Mouse (Mus musculus): ENCODE data around the gene Ccr6. TPM values are rescaled to one million over a fixed set of nuclear protein-coding genes. Genes with fewer than 3 reads are reported as not detected.

The Ccr6 gene
- total and polyA plus RNA-seq, 3 experiments = 1.5 to 8.0 (median 5.2) TPM

DNA sequence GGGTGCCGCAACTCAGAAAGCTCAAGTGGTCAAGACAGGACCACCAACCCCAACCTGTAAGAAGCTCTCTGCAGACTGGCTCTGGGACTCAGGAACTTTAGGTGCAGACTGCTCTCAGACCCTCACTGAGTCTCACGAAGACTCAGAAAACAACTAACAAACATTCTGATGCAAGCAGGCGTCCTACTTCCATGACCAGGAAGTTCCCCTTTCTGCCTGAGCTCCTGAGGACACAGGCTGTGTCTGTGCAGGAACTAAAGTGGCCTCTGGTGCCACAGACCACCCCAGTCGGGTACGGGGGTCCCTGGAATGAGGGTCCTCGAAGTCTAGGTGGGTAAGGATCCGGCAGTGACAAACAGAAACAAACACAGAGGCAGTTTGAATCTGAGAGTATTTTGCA lies 40.8 kb downstream of the Ccr6 start:
- H3K36me3 ChIP-seq (replicated peaks in 1 of 2; ENCODE audit: control insufficient read depth in 1 of 2, insufficient read depth in 1 of 2, low read length in 1 of 2) = no peaks in the 10 kb centered on the region
- no peak overlapping the region for H3K9ac ChIP-seq (ENCODE audit: insufficient read depth, low read depth)
- dilution Hi-C loops (cut with MboI; ENCODE audit: extremely low pct_ligation_motif_present, extremely low pct_unique_long_range_greater_than_20kb, low sequenced_read_pairs) (no loop called here), in situ Hi-C loops (cut with MboI; ENCODE audit: low pct_ligation_motif_present, low pct_unique_long_range_greater_than_20kb, low sequenced_read_pairs) (no loop called here)
- H3K9me3 ChIP-seq (replicated peaks; ENCODE audit: low read length) = no peaks in the 10 kb centered on the region
- no peak overlapping the region for H3K4me2 ChIP-seq (ENCODE audit: insufficient read depth, low read depth, poor library complexity, severe bottlenecking)
- no peak for TF ChIP-seq TBP (conservative IDR thresholded peaks at IDR 0.05; ENCODE audit: low read depth, low read length)
- TF ChIP-seq POLR2AphosphoS2 (IDR thresholded peaks at IDR 0.05; ENCODE audit: low read depth, low read length) = no peak
- TF ChIP-seq SIN3A (IDR thresholded peaks at IDR 0.05; ENCODE audit: low read length) = no peak
- TF ChIP-seq JUN (IDR thresholded peaks at IDR 0.05; ENCODE audit: insufficient read depth, low read depth, low read length) = no peak
- TF ChIP-seq GABPA (IDR thresholded peaks at IDR 0.05; ENCODE audit: insufficient replicate concordance, low read depth, low read length) = no peak
- TF ChIP-seq MEF2A (IDR thresholded peaks at IDR 0.05; ENCODE audit: borderline replicate concordance, low read depth, low read length) = no peak
- no peak for TF ChIP-seq EP300 (IDR thresholded peaks at IDR 0.05; ENCODE audit: low read length)
- no peak for TF ChIP-seq USF2 (conservative IDR thresholded peaks at IDR 0.05; ENCODE audit: low read depth, low read length)
- TF ChIP-seq BHLHE40 (IDR thresholded peaks at IDR 0.05; ENCODE audit: low read depth, low read length) = no peak
- no peak for TF ChIP-seq HCFC1 (IDR thresholded peaks at IDR 0.05; ENCODE audit: low read depth, low read length)
- TF ChIP-seq MAFK (IDR thresholded peaks at IDR 0.05; ENCODE audit: insufficient replicate concordance, low read length) = no peak
- TF ChIP-seq TCF12 (IDR thresholded peaks at IDR 0.05; ENCODE audit: low read depth, low read length) = no peak
- peaks cover 13 to 39% of the 10 kb centered on the region in 2 experiments for H3K4me1 ChIP-seq (ENCODE audit: control insufficient read depth in 1 of 2, insufficient read depth in 2 of 2)
- DNase-seq (ENCODE audit: extremely low read depth) = no peak
- H3K4me3 ChIP-seq (replicated peaks in 1 of 3; ENCODE audit: low read depth in 2 of 3, low read length in 2 of 3, poor library complexity in 1 of 3) = no peak overlapping the region
- no peaks in the 10 kb centered on the region for H3K27me3 ChIP-seq (replicated peaks)
- H3K79me2 ChIP-seq (replicated peaks; ENCODE audit: control insufficient read depth, extremely low read depth, insufficient read depth, poor library complexity, severe bottlenecking) = no peaks in the 10 kb centered on the region
- H3K27ac ChIP-seq (ENCODE audit: insufficient read depth, low read depth) = no peak overlapping the region

- no peak overlapping the region for H3K4me2 ChIP-seq (ENCODE audit: insufficient read depth, low read depth, poor library complexity, severe bottlenecking)
- H3K4me1 ChIP-seq (ENCODE audit: control insufficient read depth in 1 of 2, insufficient read depth in 2 of 2) = peaks cover 9 to 38% of the 10 kb centered on the region in 2 experiments
- no peak overlapping the region for H3K27ac ChIP-seq (ENCODE audit: insufficient read depth, low read depth)
- H3K9me3 ChIP-seq (replicated peaks; ENCODE audit: low read length) = no peaks in the 10 kb centered on the region
- TF ChIP-seq ETS1 (conservative IDR thresholded peaks at IDR 0.05; ENCODE audit: low read depth, low read length) = no peak
- TF ChIP-seq MYC (IDR thresholded peaks at IDR 0.05; ENCODE audit: low read depth, low read length) = no peak
- no peak for TF ChIP-seq BHLHE40 (IDR thresholded peaks at IDR 0.05; ENCODE audit: low read depth, low read length)
- no peak for TF ChIP-seq ZC3H11A (IDR thresholded peaks at IDR 0.05; ENCODE audit: low read depth, low read length)
- TF ChIP-seq PAX5 (IDR thresholded peaks at IDR 0.05; ENCODE audit: low read length) = no peak
- TF ChIP-seq NRF1 (IDR thresholded peaks at IDR 0.05; ENCODE audit: low read depth, low read length) = no peak
- TF ChIP-seq EP300 (IDR thresholded peaks at IDR 0.05; ENCODE audit: low read length) = no peak
- DNase-seq (ENCODE audit: extremely low read depth) = no peak
- no peaks in the 10 kb centered on the region for H3K79me2 ChIP-seq (replicated peaks; ENCODE audit: control insufficient read depth, extremely low read depth, insufficient read depth, poor library complexity, severe bottlenecking)
- dilution Hi-C loops (cut with MboI; ENCODE audit: extremely low pct_ligation_motif_present, extremely low pct_unique_long_range_greater_than_20kb, low sequenced_read_pairs) (no loop called here), in situ Hi-C loops (cut with MboI; ENCODE audit: low pct_ligation_motif_present, low pct_unique_long_range_greater_than_20kb, low sequenced_read_pairs) (no loop called here)
- no peaks in the 10 kb centered on the region for H3K36me3 ChIP-seq (replicated peaks in 1 of 2; ENCODE audit: control insufficient read depth in 1 of 2, insufficient read depth in 1 of 2, low read length in 1 of 2)
- H3K27me3 ChIP-seq (replicated peaks) = no peaks in the 10 kb centered on the region
- no peak overlapping the region for H3K4me3 ChIP-seq (replicated peaks in 1 of 3; ENCODE audit: low read depth in 2 of 3, low read length in 2 of 3, poor library complexity in 1 of 3)
- H3K9ac ChIP-seq (ENCODE audit: insufficient read depth, low read depth) = no peak overlapping the region
Measured at GRCm38 (mm10) chr17:8277266-8277665, 41.4 kb downstream of the Ccr6 start.

All from CH12.LX (cell line).